Mouse (Mus musculus) MEL (cell line): ENCODE measurements at regions not wholly inside any gene's neighbourhood (a gene's known extent, or its start where the extent isn't known, plus 50 kb on each side); places are given as distances from the start of the nearest gene placed in this dataset.

ENCODE experiments used
- DNase-seq: peaks from one replicate; pipeline ENCODE4 v3.0.0; 2011; ENCODE audit warnings: low read depth, low spot score
- H3K27ac ChIP-seq: 2 replicates; pipeline ENCODE4 v1.5.1; 2012; ENCODE audit warnings: low read depth, mild to moderate bottlenecking, control low read depth, low read length, moderate library complexity; ENCODE audit not compliant: control insufficient read depth
- H3K27me3 ChIP-seq, 2 experiments: fragments of 150-350 bp in 1 of 2; sonication (generic) in 1 of 2; 2 replicates each; pipeline ENCODE4 v1.6.1; 2012; ENCODE audit warnings: low read length in 2 of 2, mild to moderate bottlenecking in 2 of 2, improper control_type of control experiment in 1 of 2, moderate library complexity in 1 of 2; ENCODE audit not compliant: insufficient read depth in 2 of 2, control insufficient read depth in 1 of 2
- H3K36me3 ChIP-seq, 2 experiments: 2 replicates each; pipeline ENCODE4 v1.6.1; 2012 to 2014; ENCODE audit warnings: low read length in 2 of 2, improper control_type of control experiment in 1 of 2, inconsistent platforms in 1 of 2, mild to moderate bottlenecking in 1 of 2; ENCODE audit not compliant: insufficient read depth in 2 of 2, control insufficient read depth in 1 of 2
- H3K4me1 ChIP-seq, 2 experiments: fragments of 150-350 bp in 1 of 2; sonication (generic) in 1 of 2; 2 replicates each; pipeline ENCODE4 v1.6.1; 2012; ENCODE audit warnings: low read length in 2 of 2, improper control_type of control experiment in 1 of 2, mild to moderate bottlenecking in 1 of 2; ENCODE audit not compliant: insufficient read depth in 2 of 2, control insufficient read depth in 1 of 2
- H3K4me3 ChIP-seq, 2 experiments: fragments of 150-350 bp in 1 of 2; sonication (generic) in 1 of 2; 2 replicates each; pipeline ENCODE4 v1.5.1; 2012; ENCODE audit warnings: low read depth in 2 of 2, low read length in 2 of 2, mild to moderate bottlenecking in 2 of 2, moderate library complexity in 2 of 2, control low read depth in 1 of 2, improper control_type of control experiment in 1 of 2; ENCODE audit not compliant: control insufficient read depth in 1 of 2, insufficient read depth in 1 of 2
- H3K79me2 ChIP-seq: 2 replicates; pipeline ENCODE4 v1.6.1; 2012; ENCODE audit warnings: mild to moderate bottlenecking, low read length, moderate library complexity; ENCODE audit not compliant: control insufficient read depth, poor library complexity, insufficient read depth
- H3K9ac ChIP-seq: 2 replicates; pipeline ENCODE4 v1.6.1; 2012; ENCODE audit warnings: low read depth, mild to moderate bottlenecking, control low read depth, low read length, moderate library complexity; ENCODE audit not compliant: control insufficient read depth, poor library complexity, severe bottlenecking
- H3K9me3 ChIP-seq: fragments of 150-350 bp; sonication (generic); replicated peaks from 2 replicates; pipeline ENCODE4 v1.6.1; 2012; ENCODE audit warnings: mild to moderate bottlenecking, low read length, improper control_type of control experiment, moderate library complexity; ENCODE audit not compliant: insufficient read depth
- CHD1 ChIP-seq: IDR thresholded peaks from 2 replicates; pipeline ENCODE4 v1.6.1; 2012; ENCODE audit warnings: low read depth, mild to moderate bottlenecking, inconsistent platforms, low read length, improper control_type of control experiment
- CTCF ChIP-seq, 3 experiments: IDR thresholded peaks in 2 of 3; conservative IDR thresholded peaks in 1 of 3; 2 replicates each; pipeline ENCODE4 v1.5.1; 2011 to 2012; ENCODE audit warnings: low read length in 3 of 3, low read depth in 2 of 3, mild to moderate bottlenecking in 2 of 3, improper control_type of control experiment in 1 of 3, inconsistent platforms in 1 of 3, mixed read lengths in 1 of 3, moderate library complexity in 1 of 3; ENCODE audit not compliant: control insufficient read depth in 1 of 3, insufficient read depth in 1 of 3, poor library complexity in 1 of 3, severe bottlenecking in 1 of 3
- ELF1 ChIP-seq: IDR thresholded peaks from 2 replicates; pipeline ENCODE4 v1.6.1; 2014; ENCODE audit warnings: low read depth, mild to moderate bottlenecking, inconsistent platforms, low read length, improper control_type of control experiment, moderate library complexity
- GATA1 ChIP-seq: IDR thresholded peaks from 2 replicates; pipeline ENCODE4 v1.6.1; 2011; ENCODE audit warnings: low read depth, low read length, improper control_type of control experiment
- MAZ ChIP-seq: IDR thresholded peaks from 2 replicates; pipeline ENCODE4 v1.6.1; 2012; ENCODE audit warnings: low read depth, mild to moderate bottlenecking, inconsistent platforms, low read length, improper control_type of control experiment
- MEF2A ChIP-seq: IDR thresholded peaks from 2 replicates; pipeline ENCODE4 v1.6.1; 2014; ENCODE audit warnings: low read depth, mild to moderate bottlenecking, inconsistent platforms, low read length, improper control_type of control experiment; ENCODE audit not compliant: poor library complexity, insufficient replicate concordance, severe bottlenecking; ENCODE audit errors: extremely low read depth
- MYB ChIP-seq: IDR thresholded peaks from 2 replicates; pipeline ENCODE4 v1.6.1; 2011; ENCODE audit warnings: mild to moderate bottlenecking, low read depth, low read length, improper control_type of control experiment
- NELFE ChIP-seq: IDR thresholded peaks from 2 replicates; pipeline ENCODE4 v1.6.1; 2011; ENCODE audit warnings: low read depth, low read length, improper control_type of control experiment
- NRF1 ChIP-seq: IDR thresholded peaks from 2 replicates; pipeline ENCODE4 v1.6.1; 2014; ENCODE audit warnings: low read depth, mild to moderate bottlenecking, inconsistent platforms, low read length, improper control_type of control experiment, moderate library complexity; ENCODE audit not compliant: poor library complexity, insufficient read depth, severe bottlenecking
- POLR2A ChIP-seq, 2 experiments: IDR thresholded peaks; 2 replicates each; pipeline ENCODE4 v1.6.1; 2011 to 2012; ENCODE audit warnings: low read length in 2 of 2, mild to moderate bottlenecking in 2 of 2, control low read depth in 1 of 2, improper control_type of control experiment in 1 of 2, low read depth in 1 of 2, moderate library complexity in 1 of 2; ENCODE audit not compliant: control insufficient read depth in 1 of 2, insufficient read depth in 1 of 2, poor library complexity in 1 of 2
- POLR2AphosphoS2 ChIP-seq: IDR thresholded peaks from 2 replicates; pipeline ENCODE4 v1.6.1; 2011; ENCODE audit warnings: low read length, improper control_type of control experiment
- RAD21 ChIP-seq: IDR thresholded peaks from 2 replicates; pipeline ENCODE4 v1.6.1; 2011; ENCODE audit warnings: mild to moderate bottlenecking, low read depth, low read length, improper control_type of control experiment
- SIN3A ChIP-seq: IDR thresholded peaks from 2 replicates; pipeline ENCODE4 v1.6.1; 2012; ENCODE audit warnings: low read length, improper control_type of control experiment, inconsistent platforms
- SMC3 ChIP-seq: IDR thresholded peaks from 2 replicates; pipeline ENCODE4 v1.6.1; 2011; ENCODE audit warnings: low read depth, low read length, improper control_type of control experiment
- TAL1 ChIP-seq: IDR thresholded peaks from 2 replicates; pipeline ENCODE4 v1.6.1; 2012; ENCODE audit warnings: mild to moderate bottlenecking, inconsistent platforms, low read length, moderate library complexity, mixed read lengths
- USF1 ChIP-seq: IDR thresholded peaks from 2 replicates; pipeline ENCODE4 v1.6.1; 2014; ENCODE audit warnings: low read depth, mild to moderate bottlenecking, inconsistent platforms, low read length, improper control_type of control experiment, moderate library complexity
- ZC3H11A ChIP-seq: IDR thresholded peaks from 2 replicates; pipeline ENCODE4 v1.6.1; 2012; ENCODE audit warnings: low read depth, mild to moderate bottlenecking, inconsistent platforms, low read length, improper control_type of control experiment
- ZKSCAN1 ChIP-seq: IDR thresholded peaks from 2 replicates; pipeline ENCODE4 v1.6.1; 2012; ENCODE audit warnings: low read depth, mild to moderate bottlenecking, inconsistent platforms, low read length, improper control_type of control experiment, moderate library complexity
- ZNF384 ChIP-seq: IDR thresholded peaks from 2 replicates; pipeline ENCODE4 v1.6.1; 2012; ENCODE audit warnings: low read depth, mild to moderate bottlenecking, inconsistent platforms, low read length, improper control_type of control experiment

- no peak overlapping the region for H3K27ac ChIP-seq
- no peaks in the 10 kb centered on the region for H3K9me3 ChIP-seq
- no peak overlapping the region for H3K9ac ChIP-seq
- H3K27me3 ChIP-seq, result no peaks in the 10 kb centered on the region
- no peaks in the 10 kb centered on the region for H3K36me3 ChIP-seq
- TF ChIP-seq ELF1, result no peak
- no peak for TF ChIP-seq TAL1
- no peak for TF ChIP-seq CHD1
- no peak for TF ChIP-seq CTCF (IDR thresholded peaks at IDR 0.05 in 2 of 3, conservative IDR thresholded peaks at IDR 0.05 in 1 of 3; ENCODE audit: control insufficient read depth in 1 of 3, insufficient read depth in 1 of 3, low read depth in 2 of 3, low read length in 3 of 3, poor library complexity in 1 of 3, severe bottlenecking in 1 of 3)
- TF ChIP-seq ZC3H11A, result no peak
- no peak for TF ChIP-seq USF1
- no peak for TF ChIP-seq ZKSCAN1
- TF ChIP-seq MAZ, result no peak
- no peak for TF ChIP-seq SIN3A
- no peak overlapping the region for H3K4me3 ChIP-seq
- no peak for DNase-seq
- H3K4me1 ChIP-seq, result no peaks in the 10 kb centered on the region
- no peaks in the 10 kb centered on the region for H3K79me2 ChIP-seq
Observed at GRCm38 (mm10) chr12:94488721-94489120, 1203.3 kb upstream of the Flrt2 start.

GRCm38 (mm10) chr12:94508099-94508498, 1183.9 kb upstream of the Flrt2 start:
- H3K27me3 ChIP-seq, result no peaks in the 10 kb centered on the region
- no peak overlapping the region for H3K9ac ChIP-seq
- no peak overlapping the region for H3K4me3 ChIP-seq
- no peak overlapping the region for H3K27ac ChIP-seq
- H3K9me3 ChIP-seq, result no peaks in the 10 kb centered on the region
- no peaks in the 10 kb centered on the region for H3K36me3 ChIP-seq
- TF ChIP-seq MYB, result no peak
- TF ChIP-seq USF1, result no peak
- no peak for TF ChIP-seq ZKSCAN1
- DNase-seq, result no peak
- H3K4me1 ChIP-seq, result no peaks in the 10 kb centered on the region
- no peaks in the 10 kb centered on the region for H3K79me2 ChIP-seq

GRCm38 (mm10) chr12:94509855-94510254, 1182.2 kb upstream of the Flrt2 start:
- Histone ChIP-seq H3K9me3 (no peaks in the 10 kb centered on the region), H3K36me3 (no peaks in the 10 kb centered on the region), H3K9ac (no peak overlapping the region), H3K4me1 (no peaks in the 10 kb centered on the region), H3K27ac (no peak overlapping the region), H3K79me2 (no peaks in the 10 kb centered on the region), H3K4me3 (no peak overlapping the region), H3K27me3 (no peaks in the 10 kb centered on the region)
- DNase-seq, result no peak
- TF ChIP-seq NRF1 (no peak), GATA1 (no peak), NELFE (no peak), SMC3 (no peak), ZKSCAN1 (no peak), POLR2A (IDR thresholded peaks at IDR 0.05; ENCODE audit: control insufficient read depth in 1 of 2, insufficient read depth in 1 of 2, low read depth in 1 of 2, low read length in 2 of 2, poor library complexity in 1 of 2) (no peak), MEF2A (no peak), ZNF384 (no peak), TAL1 (no peak), POLR2AphosphoS2 (no peak), RAD21 (no peak)
